Mouse (Mus musculus) spleen, postnatal 36 days (tissue): ENCODE results near the gene Tnrc18.
"Not testable (repeated sequence)": the region's sequence is repeated elsewhere in the genome, so short reads cannot be mapped to it uniquely, and the experiment has no call there.

Experiments used
- DNase-seq, 2 experiments: peaks; one replicate each; pipeline ENCODE4 v3.0.0; 2022; ENCODE audit warnings: low spot score in 2 of 2, mixed read lengths in 1 of 2

Gene Tnrc18

DNA sequence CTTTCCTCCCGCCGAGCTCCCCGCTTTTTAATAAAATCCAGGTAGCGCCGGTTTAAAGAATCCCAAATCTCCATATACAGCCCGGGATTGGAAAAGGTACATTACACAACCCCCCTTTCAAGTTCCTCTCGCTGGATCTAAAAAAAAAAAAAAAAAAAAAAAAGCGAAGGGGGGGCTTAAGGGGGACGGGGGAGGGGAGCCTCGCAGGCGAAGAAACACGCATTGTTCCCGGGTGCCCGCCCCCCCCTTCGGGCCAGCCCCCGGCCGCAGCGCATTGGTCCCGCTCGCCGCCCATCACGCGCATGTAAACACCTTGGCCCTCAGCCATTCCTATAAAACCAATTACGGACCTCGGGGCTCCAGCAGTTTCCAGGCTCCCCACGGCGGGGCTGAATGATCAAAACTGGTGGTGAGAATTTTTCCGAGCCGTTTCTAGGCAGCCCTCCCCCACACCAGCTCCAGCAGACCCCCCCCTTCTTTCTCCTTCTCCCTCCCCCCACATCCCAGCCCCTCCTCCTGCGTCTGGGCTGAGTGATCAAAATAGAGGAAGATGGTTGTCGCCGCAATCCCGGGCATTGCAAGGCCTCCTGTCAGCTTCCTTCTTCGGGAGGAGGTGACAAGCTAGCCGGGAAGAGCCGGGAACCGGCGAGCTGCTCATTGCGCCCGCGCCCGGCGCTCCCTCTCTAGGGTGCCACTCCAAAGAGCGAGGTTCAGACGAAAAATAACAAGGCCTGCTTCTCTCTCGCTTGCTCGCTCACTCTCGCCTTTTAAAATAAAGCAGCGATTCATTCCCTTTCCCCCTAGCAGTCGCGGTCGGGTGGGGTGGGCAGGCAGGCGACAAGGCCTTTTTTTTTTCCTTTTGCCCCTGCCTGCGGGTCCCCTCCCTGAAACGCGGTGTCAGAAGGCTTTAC, at the start of gene Tnrc18:
Tnrc18 (minus strand) TSS at position 139 of the 911 bp plus-strand sequence.
- peak; percentile 86 to 91 for DNase-seq

DNA sequence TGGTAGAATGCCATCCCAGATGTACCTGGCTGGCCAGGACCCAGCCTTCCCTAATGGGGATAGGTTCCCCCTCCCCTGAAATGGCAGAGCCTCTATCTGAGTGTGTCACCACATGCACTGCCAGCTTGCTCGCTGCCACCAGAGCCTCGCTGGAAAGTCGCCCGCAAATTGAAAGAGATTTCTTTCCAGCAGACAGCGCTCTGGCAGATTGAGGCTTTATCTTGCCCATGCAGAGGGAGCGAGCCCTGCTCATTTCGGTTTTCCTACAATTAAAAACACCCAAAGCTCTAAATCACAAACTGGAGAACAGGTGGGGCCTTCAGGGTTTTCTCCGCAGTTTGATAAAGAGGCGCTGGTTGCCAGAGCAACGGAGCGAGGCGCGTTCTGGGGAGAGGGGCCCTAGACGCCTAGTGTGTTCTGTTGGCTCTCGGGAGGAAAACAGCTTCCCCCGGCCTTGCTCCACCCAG, 40.3 kb upstream of the Tnrc18 start:
- no peak for DNase-seq

DNA sequence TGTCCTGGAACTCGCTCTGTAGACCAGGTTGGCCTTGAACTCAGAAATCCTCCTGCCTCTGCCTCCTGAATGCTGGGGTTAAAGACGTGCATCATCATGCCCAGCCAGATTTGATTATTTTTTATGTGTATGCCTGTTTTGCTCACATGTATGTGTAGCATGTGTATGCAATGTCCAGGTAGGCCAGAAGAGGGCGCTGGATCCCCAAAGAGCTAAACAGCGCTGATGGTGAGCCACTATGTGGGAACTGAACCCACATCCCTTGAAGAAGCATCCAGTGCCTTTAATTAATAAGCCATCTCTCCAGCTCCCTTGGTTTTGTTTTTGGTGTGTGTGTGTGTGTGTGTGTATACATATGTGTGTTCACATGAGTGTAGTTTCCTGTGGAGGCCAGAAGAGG, 38.9 kb upstream of the Tnrc18 start:
- no peak for DNase-seq

DNA sequence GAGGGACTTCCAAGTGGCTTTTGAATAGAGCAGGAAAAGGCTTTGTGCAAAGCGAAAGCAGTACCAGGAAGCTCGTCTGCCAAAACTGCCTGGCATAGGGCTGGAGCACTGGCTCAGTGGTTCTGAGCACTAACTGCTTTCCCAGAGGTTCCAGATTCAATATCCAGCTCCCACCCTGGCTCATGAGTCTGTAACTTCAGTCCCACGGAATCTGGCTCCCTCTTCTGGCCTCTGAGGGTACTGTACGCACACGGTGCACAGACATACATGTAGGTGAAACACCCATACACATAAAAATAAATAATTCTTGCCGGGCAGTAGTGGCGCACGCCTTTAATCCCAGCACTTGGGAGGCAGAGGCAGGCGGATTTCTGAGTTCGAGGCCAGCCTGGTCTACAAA, 37.4 kb upstream of the Tnrc18 start:
- no peak for DNase-seq

DNA sequence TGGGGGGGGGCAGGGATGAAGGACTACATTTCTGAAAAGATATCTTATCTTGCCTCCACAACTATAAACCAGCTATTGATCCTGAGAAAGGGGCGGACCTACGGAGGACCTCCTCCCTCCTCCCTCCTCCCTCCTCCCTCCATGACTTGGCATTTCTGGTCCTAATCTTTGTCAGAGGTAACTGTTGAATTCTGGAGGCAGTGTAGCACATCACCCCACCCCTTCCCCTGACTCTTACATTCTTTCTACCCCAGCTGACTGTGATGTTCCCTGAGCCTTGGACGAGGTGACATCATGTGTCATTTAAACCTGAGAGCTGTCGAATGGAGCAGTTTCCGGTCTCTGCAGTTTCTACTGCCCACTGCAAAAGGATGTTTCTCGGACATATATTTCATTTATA, 36.1 kb upstream of the Tnrc18 start:
- DNase-seq = no peak

DNA sequence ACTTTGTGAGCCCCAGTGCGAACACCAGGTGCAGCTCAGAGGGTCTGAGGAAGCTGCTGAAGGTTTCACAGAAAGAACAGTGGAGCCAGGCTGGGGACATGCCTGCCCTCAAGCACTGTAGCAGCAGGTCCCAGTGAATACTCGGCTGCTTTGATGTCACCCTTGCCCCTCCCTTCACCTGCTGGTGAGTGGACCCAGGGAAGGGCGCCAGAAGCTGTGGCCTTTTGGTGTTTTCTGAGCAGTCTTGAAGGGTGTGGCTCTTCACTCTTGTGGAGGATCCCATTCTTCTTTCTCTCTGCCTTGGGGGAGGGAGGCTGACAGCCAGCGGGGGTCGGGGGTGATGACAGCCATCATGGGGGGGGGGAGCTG, 34.2 kb upstream of the Tnrc18 start:
- no peak for DNase-seq

DNA sequence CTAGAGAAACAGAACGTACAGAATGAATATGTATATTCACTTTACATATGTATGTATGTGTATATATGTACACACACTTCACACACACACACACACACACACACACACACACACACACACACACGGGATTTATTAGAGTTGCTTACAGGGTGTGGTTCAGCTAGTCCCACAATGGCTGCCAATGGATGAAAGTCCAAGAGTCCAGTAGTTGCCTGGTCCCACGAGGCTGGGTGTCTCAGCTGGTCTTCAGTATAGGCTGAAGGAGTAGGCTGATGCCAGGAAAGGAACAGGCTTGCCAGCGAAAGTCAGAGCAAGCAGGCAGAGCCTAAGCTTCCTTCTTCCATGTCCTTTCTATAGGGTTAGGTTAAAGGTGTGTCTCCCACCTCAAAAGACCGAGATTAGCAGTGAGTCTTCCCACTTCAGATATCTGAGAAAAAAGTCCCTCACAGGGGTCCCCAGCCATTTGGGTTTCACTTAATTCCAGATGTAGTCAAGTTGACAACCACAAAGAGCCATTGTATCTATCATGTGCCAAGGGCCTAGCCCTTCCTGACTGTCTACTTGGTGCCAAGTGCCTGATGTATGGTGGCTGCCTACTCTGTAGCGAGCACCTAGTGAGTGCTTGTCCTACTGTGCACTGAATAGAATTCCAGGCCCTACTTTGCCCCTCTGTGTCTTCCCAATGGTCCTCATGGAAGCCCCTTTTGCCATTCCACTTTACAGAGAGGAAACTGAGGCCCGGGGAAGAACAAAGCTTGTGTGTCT, 33.6 kb upstream of the Tnrc18 start:
- DNase-seq = no peak

DNA sequence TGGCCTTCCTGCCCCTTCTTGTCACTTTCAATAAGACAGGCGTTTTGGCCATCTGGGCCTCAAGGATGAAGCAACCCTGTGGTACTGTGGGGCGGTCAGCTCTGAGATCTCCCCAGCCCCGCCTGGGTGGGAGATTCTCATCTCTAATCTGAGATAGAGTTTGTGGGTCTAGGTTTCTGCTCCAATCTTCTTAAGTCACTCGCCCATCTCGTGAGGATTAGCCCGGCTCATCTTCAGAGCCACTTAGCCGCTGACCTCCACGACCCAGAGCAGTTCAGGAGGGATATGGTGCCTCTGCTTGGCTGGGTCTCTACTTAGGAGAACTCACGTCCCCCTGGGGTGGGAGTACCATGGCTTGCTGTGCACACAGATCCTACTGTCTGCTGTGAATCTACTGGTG, 33.0 kb upstream of the Tnrc18 start:
- DNase-seq = no peak

DNA sequence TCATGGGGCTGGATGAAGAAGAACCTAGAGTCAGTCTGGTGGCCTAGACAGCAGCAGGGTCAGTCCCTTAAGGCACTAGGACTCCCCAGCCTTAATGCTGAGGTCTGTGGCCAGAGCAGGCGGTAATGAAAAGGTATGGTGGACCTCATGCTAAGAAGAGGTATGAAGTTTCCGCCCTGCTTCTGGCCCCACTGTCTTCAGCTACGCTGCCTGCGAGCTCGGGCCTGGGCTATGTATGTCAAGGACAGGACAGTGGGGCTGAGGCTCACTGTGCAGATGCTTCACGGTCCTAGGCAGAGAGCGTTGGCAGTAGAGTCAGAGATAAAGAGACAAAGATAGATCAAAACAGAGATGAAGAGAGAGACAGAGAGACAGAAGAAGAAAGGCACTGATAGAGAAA, 31.4 kb upstream of the Tnrc18 start:
- no peak for DNase-seq

DNA sequence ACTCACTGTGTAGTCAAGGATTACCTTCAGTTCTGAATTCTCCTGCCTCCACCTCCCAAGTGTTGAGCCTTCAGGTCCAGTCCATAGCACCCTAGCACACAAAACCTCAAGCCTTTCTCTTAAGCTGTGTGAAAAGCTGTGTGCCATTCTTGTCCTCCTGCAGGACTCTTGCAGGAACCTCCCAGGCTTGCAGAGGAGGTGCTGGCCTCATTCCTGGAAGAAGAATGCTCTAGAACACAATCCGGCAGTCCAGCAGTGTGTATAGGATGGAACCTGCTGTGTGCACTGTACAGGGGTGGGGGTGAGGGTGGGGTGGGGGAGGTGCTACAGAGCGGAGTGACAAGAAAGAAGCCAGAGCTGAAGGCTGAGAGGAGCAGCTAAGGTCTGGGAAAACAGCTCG, 30.7 kb upstream of the Tnrc18 start:
- DNase-seq = no peak

DNA sequence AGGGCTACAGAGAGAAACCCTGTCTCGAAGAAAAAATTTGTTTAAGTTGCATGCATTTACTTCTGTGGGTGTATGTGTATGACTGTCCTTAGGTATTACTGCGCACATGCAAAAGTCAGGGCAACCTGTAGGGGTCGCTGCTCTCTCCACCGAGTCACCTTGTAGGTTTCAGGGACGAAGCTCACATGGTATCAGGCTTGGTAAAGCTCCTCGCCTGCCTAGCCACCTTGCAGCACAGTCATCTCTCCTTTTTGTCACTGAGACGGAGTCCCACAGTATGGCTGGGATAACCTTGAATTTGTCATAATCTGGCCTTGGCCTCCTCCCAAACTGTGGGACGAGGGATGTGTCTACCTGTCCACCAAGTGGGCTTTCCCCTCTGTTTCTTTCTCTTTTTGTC, 27.0 kb upstream of the Tnrc18 start:
- DNase-seq = no peak

DNA sequence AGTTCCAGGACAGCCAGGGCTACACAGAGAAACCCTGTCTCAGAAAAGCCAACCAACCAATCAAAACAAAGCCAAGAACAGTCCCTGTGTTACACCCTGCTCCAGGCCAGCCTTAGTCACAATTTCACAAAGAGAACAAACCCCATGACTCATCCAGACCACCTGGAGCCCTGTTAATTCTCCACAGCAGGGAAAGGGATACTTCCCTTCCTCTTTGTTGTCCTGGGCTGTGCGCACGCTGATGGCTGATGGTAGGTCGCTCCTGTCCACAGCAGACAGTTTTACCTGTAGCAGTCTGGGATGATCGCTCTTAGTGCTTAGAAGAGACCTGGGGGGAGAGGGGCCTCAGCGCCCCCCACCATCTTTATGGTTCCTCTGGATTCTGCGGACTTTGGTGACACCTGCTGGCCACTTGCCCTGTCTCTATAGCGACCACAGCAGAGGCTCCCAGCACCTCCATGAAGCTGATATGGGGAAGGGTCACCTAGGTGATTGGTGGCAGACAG, 24.7 kb upstream of the Tnrc18 start:
- DNase-seq = no peak

DNA sequence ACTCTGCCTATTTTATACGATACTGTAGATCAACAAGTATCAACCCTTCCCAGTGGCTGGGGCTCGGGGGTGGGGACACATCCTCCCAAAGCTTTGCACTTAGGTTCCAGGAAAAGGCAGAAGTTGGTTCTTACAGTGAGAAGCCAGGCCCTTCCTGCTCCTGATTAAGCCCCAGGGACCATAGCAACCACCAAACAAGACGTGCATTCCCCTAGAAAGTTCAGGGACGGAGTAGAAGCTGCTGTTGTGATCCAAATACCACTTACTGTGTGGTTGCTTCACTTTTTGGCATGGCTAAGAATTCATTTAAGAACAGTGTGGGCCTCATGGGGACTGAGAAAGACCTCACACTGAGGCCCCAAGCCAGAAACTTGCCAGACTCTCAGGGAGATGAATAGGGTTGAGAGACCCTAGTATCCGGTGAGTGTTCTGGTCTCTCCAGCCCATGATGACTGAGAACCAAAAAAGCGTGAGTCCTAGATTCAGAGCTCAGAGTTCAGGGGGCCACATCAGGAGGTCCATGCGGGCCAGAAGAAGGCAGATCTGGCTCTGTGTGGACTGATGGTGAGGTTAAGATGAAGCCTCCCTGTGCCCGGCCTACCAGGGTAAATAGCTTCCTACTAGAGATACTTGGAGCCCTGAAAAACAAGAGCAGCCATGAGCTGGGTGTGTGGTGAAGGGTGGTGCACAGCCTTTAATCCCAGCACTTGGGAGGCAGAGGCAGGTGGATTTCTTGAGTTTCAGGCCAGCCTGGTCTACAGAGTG, 24.1 kb upstream of the Tnrc18 start:
- no peak for DNase-seq

DNA sequence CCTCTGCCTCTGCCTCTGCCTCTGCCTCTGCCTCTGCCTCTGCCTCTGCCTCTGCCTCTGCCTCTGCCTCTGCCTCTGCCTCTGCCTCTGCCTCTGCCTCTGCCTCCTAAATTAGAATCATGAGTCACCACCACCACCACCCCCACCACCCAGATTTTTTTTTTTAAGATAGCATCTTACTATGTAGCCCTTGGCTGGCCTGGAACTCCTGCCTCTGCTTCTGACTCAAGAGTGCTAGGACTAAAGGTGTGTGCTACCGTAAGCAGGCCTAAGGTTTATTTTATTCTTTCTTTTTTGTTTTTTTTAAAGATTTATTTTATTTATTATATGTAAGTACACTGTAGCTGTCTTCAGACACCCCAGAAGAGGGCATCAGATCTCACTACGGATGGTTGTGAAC, 20.0 kb upstream of the Tnrc18 start:
- DNase-seq = not testable (repeated sequence)

DNA sequence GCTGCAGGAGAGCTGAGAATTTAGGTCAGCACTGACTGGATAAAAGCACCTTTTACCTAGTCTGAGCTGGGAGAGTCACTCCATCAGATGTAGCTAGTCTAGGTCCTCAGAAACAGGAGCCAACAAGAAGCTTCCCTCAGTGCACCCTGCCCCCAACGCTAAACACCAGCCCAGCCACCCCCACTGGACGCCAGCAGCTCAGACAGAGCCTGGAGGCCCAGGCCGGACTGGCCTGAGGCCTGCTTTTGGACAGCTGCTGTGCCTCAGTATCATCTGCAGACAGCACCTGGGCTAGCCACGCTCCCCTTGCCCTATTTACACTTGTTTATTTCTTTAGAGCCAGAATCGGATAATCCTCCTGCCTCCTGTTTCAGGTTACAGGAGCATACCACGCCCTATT, 19.4 kb upstream of the Tnrc18 start:
- DNase-seq = no peak

DNA sequence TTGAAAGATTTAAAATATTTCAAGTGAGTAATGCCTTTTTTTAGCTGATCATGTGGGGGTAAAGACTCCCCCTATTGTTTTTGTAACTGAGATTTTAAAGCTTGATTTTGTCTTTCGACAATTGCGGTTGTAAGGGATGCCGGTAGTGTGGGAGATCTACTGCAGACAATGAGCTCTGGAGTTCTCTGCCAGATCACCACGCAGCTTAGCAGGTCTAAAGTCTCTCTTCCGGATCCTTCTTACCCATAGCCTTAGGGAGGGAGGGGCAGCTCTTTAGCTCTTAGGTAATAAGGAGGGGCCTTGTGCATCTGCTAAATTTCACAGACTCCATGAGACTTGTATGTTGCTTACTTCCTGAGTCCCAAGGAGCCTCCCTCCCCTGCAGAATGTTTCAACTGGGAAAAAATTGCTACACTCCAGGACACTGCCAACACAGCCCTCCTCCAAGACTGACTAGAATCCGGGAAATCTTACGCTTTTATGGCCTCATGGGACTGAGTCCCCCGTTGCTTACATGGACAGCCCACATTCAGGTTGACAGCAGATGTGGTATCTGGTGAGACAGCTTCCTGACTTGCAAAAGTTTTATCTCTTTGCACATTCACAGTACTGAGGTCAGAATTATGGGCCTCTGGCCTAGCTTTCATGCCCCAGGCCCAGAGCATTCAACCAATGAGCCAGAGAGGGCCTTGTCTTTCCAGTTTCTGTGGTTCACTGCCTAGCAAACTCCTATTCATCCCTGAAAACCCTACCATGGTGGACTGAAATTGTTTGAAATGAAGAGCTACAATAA, 16.4 kb upstream of the Tnrc18 start:
- no peak for DNase-seq

DNA sequence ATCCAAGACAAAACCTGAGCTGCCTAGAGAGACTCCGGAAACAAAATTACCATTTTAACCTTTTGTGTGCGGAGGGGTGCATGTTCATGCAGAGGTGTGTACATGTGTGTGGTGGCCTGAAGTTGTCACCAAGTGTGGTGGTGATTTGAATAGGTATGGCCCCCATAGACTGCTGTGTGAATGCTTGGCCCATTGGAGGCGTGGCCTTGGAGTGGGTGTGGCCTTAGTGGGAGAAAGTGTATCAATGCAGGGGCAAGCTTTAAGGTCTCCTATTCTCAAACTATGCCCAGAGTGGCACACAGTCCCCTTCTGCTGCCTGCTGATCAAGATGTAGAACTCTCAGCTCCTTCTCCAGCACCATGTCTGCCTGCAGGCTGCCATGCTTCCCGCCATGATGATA, 8.7 kb upstream of the Tnrc18 start:
- no peak for DNase-seq

DNA sequence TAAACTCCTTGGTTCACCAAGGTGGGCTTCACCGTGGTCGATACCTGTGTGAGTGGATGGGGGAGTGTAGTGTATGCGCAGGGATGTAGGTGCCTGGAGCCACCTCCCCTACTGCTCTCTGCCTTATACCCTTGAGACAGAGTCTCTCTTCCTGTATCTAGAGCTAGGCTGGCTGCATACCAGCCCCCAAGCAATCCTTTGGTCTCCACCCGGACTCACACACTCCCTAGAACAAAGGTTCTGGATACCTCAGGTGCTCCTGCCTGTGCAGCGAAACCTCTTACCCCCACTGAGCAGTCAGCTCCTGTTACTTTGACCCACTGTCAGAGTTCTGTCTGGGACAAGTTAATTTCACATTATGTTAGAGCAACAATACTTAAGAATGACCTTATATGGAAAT, 8.2 kb upstream of the Tnrc18 start:
- no peak for DNase-seq

DNA sequence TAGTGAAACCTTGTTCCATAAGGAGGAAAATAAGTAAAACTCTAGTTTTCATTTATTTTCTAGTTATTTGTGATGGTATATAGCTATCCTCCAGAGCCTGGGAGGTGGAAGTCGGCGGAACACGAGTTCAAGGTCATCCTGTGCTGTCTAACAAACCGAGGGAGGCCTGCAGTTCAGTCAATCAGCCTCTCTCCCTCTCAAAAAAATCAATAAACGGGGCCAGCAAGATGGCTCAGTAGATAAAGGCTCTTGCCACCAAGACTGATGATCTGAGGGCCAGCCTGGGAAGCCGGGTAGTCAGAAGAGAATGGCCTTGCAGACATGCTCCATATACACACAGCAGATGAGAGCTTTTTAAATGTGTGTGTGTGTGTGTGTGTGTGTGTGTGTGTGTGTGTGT, 6.6 kb upstream of the Tnrc18 start:
- no peak for DNase-seq

DNA sequence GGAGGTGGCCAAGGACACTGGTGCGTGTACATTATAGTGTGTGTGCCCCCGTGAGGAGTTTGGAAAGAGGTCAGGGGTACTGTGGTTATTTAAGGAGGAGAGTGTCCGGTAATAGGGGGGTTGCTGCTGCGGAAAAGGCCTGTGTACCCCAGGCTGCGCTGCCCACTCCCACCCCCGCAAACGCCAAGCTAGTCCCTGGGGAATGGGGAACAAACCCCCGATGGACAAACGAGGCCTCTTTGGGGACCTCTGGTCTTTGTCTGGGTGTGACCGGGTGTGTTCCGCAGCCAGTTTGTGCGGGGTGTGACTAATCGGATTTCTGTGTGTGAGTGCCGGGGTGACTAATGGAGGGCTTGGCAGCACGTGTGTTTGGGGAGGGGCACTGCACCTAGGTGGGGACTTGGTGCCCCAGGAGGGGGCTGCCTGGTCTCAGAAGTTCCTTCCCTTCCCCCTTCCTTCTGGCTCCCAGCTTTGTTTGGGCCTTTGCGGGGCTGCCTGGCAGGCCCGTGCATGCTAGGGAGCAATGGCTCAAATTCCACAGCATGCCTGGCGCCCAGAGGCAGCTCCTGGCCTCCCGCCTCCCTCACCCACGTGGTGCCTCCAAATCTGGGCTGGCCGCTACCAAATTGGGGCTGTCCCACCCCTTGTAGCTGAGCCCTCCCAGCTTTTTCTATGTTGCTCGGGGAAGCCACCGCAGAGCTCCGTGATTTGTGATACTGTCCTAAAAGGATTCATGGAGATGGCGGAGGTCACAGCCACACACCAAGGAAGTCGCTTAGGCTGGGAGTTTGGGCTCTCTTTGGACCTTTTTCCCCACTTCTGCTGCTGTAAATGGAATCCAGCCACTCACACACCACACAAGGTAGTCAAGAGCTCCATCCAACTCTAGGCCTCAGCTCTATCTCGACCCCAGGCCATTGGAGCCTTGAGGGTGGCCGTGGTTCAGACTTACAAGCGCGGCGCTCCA, 5.9 kb upstream of the Tnrc18 start:
- peak in 1 of 2 experiments; percentile 35 for DNase-seq
